Mouse (Mus musculus) adipose tissue, adult 10 weeks (tissue): ENCODE measurements around the gene Gm5771. TPM values are rescaled to one million over a fixed set of nuclear protein-coding genes. Genes with fewer than 3 reads are reported as not detected.

Experiments
- polyA plus RNA-seq: library from polyadenylated mRNA; stranded (reverse); fragments of 350-450 nt; fragmentation: Illumina TruSeq; extraction: RNeasy Lipid Tissue Mini Kit (QIAGEN cat#74804); gene quantifications from one replicate; pipeline ENCODE4 v1.2.3, GENCODE M21; 2014; ENCODE audit warnings: low read depth, low replicate concordance

Gm5771 gene
- not detected for polyA plus RNA-seq

GRCm38 (mm10) chr6:41392056-41392455 lies at the start of gene Gm5771:
TSS of gene Gm5771 (plus strand) at chr6:41392356.

GRCm38 (mm10) chr6:41353932-41354331 lies 38.2 kb upstream of the Gm5771 start, which contains the start of gene Try10:
TSS of gene Try10 (plus strand) at chr6:41354105.

GRCm38 (mm10) chr6:41377578-41377977 lies 14.6 kb upstream of the Gm5771 start, which contains the start of gene Prss3:
TSS of gene Prss3 (minus strand) at chr6:41377678.

GRCm38 (mm10) chr6:41446045-41446444 lies 53.9 kb downstream of the Gm5771 start, which contains the start of gene Gm10334:
TSS of gene Gm10334 (minus strand) at chr6:41446145.

Other genes with a start within 250 kb of the Gm5771 start
- gene Try4, start 90.1 kb upstream of the Gm5771 start, polyA plus RNA-seq, result 0.55 TPM
- gene Try5, start 75.5 kb upstream of the Gm5771 start, polyA plus RNA-seq, result not detected
- not detected for gene Try10, start 38.3 kb upstream of the Gm5771 start, polyA plus RNA-seq
- not detected for gene Prss3, start 14.7 kb upstream of the Gm5771 start, polyA plus RNA-seq
- gene Gm10334, start 53.8 kb downstream of the Gm5771 start, polyA plus RNA-seq, result not detected
- gene Prss1, start 66.6 kb downstream of the Gm5771 start, polyA plus RNA-seq, result not detected
- not detected for gene Prss2, start 129.4 kb downstream of the Gm5771 start, polyA plus RNA-seq
- 29.8 TPM for gene Ephb6, start 213.1 kb downstream of the Gm5771 start, polyA plus RNA-seq
- 27.6 TPM for gene Trpv6, start 244.0 kb downstream of the Gm5771 start, polyA plus RNA-seq